Mouse (Mus musculus): ENCODE results near the gene Srsf2. TPM values are rescaled to one million over a fixed set of nuclear protein-coding genes. Genes with fewer than 3 reads are reported as not detected.

The Srsf2 gene
- polyA plus RNA-seq, 1 experiment from 2014 or later, result 890 TPM

DNA sequence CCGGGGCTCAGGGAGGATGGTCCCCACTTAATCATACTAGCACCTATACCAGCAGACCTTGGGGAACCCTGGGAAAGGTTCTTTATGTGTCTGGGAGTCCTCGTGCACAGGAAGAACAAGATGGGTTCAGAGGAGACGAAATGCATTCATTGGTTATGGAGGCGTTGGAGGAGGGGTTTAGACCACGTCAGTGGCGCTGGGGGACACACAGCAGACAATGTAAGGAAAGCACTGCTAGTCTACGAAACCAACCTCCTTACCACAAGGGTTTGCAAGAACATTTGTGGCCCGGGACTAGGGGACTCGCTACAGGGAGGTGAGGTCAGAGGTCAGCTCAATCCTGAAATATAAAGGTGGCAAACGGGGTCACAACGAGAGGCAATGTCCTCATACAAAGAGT, 42.4 kb downstream of the Srsf2 start:
- WGBS, result 56% methylated on average over 11 of the region's 11 CpGs
- Histone ChIP-seq H3K4me3 (no peak overlapping the region), H3K9me3 (no peaks in the 10 kb centered on the region), H3K36me3 (replicated peaks) (no peaks in the 10 kb centered on the region), H3K4me1 (peaks cover 72% of the 10 kb centered on the region), H3K27me3 (replicated peaks; ENCODE audit: low read depth, poor library complexity, severe bottlenecking) (peaks cover 24% of the 10 kb centered on the region; the same call in 1 of the 2 replicates), H3K27ac (replicated peaks) (no peak overlapping the region)
- no peak for DNase-seq (ENCODE audit: low spot score)

GRCm38 (mm10) chr11:116809520-116809919, 43.4 kb downstream of the Srsf2 start:
- H3K4me1 ChIP-seq, result peaks cover 62% of the 10 kb centered on the region
- H3K27me3 ChIP-seq (replicated peaks; ENCODE audit: low read depth, poor library complexity, severe bottlenecking), result peaks cover 24% of the 10 kb centered on the region; the same call in 1 of the 2 replicates
- no peak overlapping the region for H3K4me3 ChIP-seq
- WGBS, result 83% methylated on average over 8 of the region's 8 CpGs
- no peaks in the 10 kb centered on the region for H3K36me3 ChIP-seq (replicated peaks)
- 0 out of 2 replicates have a peak overlapping the region, but pooled peaks have one; percentile 1 for H3K27ac ChIP-seq (replicated peaks)
- H3K9me3 ChIP-seq, result no peaks in the 10 kb centered on the region
- DNase-seq (ENCODE audit: low spot score), result no peak

- Histone ChIP-seq H3K9me3 (no peaks in the 10 kb centered on the region), H3K4me1 (peaks cover 56% of the 10 kb centered on the region), H3K27ac (replicated peaks) (no peak overlapping the region), H3K27me3 (replicated peaks; ENCODE audit: low read depth, poor library complexity, severe bottlenecking) (peaks cover 24% of the 10 kb centered on the region; the same call in 1 of the 2 replicates), H3K4me3 (no peak overlapping the region), H3K36me3 (replicated peaks) (no peaks in the 10 kb centered on the region)
- 77% methylated on average over 11 of the region's 11 CpGs for WGBS
- no peak for DNase-seq (ENCODE audit: low spot score)
These were observed 44.0 kb downstream of the Srsf2 start for GRCm38 (mm10) chr11:116808811-116809395.

DNA sequence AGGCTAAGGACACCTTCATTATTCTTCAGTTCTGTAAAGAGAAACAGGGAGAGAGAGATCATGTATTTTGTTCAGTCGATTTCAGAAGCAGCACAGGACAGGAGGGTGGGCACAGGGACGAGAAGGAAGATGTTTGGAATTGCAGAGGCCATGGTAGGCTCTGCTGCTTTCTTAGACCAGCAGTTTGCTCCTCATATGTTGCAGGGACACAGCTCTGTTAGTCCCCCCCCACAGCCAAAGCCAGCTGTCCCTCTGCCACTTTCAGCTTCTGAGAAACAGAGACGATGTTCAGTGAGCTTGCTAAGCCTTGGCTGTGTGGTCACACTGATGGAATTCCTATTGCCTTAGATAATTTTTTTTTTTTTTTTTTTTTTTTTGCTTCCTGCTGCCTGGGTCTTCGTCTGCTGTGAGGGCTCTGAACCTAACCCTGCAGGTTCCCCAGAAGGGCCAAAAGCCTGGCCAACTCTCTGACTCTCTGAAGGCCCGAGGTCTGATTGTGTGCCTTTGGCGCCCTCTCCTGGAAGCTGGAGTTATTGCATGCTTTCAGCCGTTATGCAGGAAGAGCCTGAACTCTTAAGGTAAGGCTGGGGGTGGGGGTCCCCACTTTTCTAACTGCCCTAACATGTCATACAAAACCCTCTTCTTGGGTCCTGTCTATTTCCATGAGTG, 44.8 kb downstream of the Srsf2 start:
- Histone ChIP-seq H3K4me1 (peaks cover 48% of the 10 kb centered on the region), H3K36me3 (replicated peaks) (no peaks in the 10 kb centered on the region), H3K4me3 (no peak overlapping the region), H3K27ac (replicated peaks) (no peak overlapping the region; the same call in 1 of the 2 replicates), H3K9me3 (no peaks in the 10 kb centered on the region), H3K27me3 (replicated peaks; ENCODE audit: low read depth, poor library complexity, severe bottlenecking) (peaks cover 18% of the 10 kb centered on the region; the same call in 1 of the 2 replicates)
- WGBS, result 29% methylated on average over 7 of the region's 7 CpGs
- DNase-seq (ENCODE audit: low spot score), result peak; percentile 88

DNA sequence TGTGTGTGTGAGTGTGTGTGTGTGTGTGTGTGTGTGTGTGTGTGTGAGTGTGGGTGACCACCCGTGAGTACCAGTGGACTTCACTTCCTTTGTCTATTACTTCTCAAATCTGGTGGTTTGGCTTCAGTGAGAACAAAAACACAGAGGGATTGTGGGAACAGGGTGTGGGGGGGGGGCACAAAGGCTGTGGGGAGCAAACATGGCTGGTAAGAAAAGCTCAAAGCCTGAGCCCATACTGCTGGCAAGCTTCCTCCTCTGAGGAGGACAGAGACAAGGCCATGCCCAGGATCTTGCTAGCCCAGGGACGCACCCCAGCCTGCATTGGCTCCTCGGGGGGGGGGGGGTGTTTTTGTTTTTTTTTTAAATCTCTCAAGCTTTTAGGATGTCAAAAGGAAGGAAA, 45.4 kb downstream of the Srsf2 start:
- H3K4me1 ChIP-seq, result peaks cover 42% of the 10 kb centered on the region
- H3K36me3 ChIP-seq (replicated peaks), result no peaks in the 10 kb centered on the region
- H3K27me3 ChIP-seq (replicated peaks; ENCODE audit: low read depth, poor library complexity, severe bottlenecking), result peaks cover 18% of the 10 kb centered on the region; the same call in 1 of the 2 replicates
- H3K4me3 ChIP-seq, result no peak overlapping the region
- H3K9me3 ChIP-seq, result no peaks in the 10 kb centered on the region
- no peak for DNase-seq (ENCODE audit: low spot score)
- 0 out of 2 replicates have a peak overlapping the region, but pooled peaks have one; percentile 10 for H3K27ac ChIP-seq (replicated peaks)
- WGBS, result 78% methylated on average over 3 of the region's 3 CpGs

DNA sequence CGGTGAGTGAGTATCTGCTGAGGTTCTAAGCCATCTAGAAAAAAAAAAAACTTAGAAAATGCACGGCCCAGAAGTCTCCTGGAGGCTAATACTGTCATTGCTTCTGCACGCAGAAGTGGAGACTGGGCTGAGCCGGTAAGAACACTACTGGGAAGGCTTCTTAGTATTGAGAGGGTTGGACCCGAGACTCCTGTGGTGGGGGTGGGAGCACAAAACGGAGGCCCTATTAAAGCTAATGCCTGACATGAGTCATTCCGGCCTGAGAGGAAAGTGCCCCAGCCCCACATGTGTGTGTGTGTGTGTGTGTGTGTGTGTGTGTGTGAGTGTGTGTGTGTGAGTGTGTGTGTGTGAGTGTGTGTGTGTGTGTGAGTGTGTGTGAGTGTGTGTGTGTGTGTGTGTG, 45.8 kb downstream of the Srsf2 start:
- peaks cover 18% of the 10 kb centered on the region; the same call in 1 of the 2 replicates for H3K27me3 ChIP-seq (replicated peaks; ENCODE audit: low read depth, poor library complexity, severe bottlenecking)
- DNase-seq (ENCODE audit: low spot score), result no peak
- no peak overlapping the region for H3K4me3 ChIP-seq
- no peaks in the 10 kb centered on the region for H3K36me3 ChIP-seq (replicated peaks)
- H3K4me1 ChIP-seq, result peaks cover 38% of the 10 kb centered on the region
- no peak overlapping the region for H3K27ac ChIP-seq (replicated peaks)
- 73% methylated on average over 7 of the region's 7 CpGs for WGBS
- H3K9me3 ChIP-seq, result no peaks in the 10 kb centered on the region

GRCm38 (mm10) chr11:116806136-116807071, 46.5 kb downstream of the Srsf2 start:
- 85% methylated on average over 15 of the region's 15 CpGs for WGBS
- Histone ChIP-seq H3K36me3 (replicated peaks) (no peaks in the 10 kb centered on the region), H3K27ac (replicated peaks) (no peak overlapping the region; the same call in 1 of the 2 replicates), H3K9me3 (no peaks in the 10 kb centered on the region), H3K4me1 (peaks cover 31% of the 10 kb centered on the region), H3K4me3 (no peak overlapping the region), H3K27me3 (replicated peaks; ENCODE audit: low read depth, poor library complexity, severe bottlenecking) (peaks cover 18% of the 10 kb centered on the region; the same call in 1 of the 2 replicates)
- DNase-seq (ENCODE audit: low spot score), result no peak

DNA sequence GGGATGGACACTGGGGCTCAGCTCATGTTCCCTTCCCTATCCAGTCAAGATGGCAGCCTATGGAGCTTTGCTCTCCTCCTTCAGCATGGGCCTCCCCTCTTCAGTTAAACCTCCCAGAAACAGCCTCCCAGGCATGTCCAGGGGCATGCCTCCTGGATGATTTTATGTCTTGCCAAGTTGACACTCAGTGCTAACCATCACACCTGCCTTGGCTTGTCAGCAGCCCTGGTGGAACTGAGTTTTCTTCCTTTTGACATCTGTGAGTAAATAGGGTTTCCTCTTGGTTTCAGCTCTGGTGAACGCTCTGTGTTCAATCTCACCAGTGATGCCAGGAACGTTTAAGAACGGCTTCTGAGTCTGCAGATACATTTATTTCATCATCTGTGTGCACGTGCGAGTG, 50.2 kb downstream of the Srsf2 start:
- H3K27me3 ChIP-seq (replicated peaks; ENCODE audit: low read depth, poor library complexity, severe bottlenecking), result no peaks in the 10 kb centered on the region
- no peaks in the 10 kb centered on the region for H3K9me3 ChIP-seq
- H3K36me3 ChIP-seq (replicated peaks), result no peaks in the 10 kb centered on the region
- 86% methylated on average over 5 of the region's 5 CpGs for WGBS
- H3K27ac ChIP-seq (replicated peaks), result no peak overlapping the region
- no peak overlapping the region for H3K4me3 ChIP-seq
- no peak for DNase-seq (ENCODE audit: low spot score)
- H3K4me1 ChIP-seq, result peaks cover 13% of the 10 kb centered on the region; the same call in 1 of the 2 replicates

GRCm38 (mm10) chr11:116801106-116801505, 51.8 kb downstream of the Srsf2 start:
- peak overlapping the region; percentile 10; the same call in 1 of the 2 replicates for H3K27ac ChIP-seq (replicated peaks)
- H3K4me3 ChIP-seq, result no peak overlapping the region
- H3K4me1 ChIP-seq, result peaks cover 6% of the 10 kb centered on the region; the same call in 1 of the 2 replicates
- H3K27me3 ChIP-seq (replicated peaks; ENCODE audit: low read depth, poor library complexity, severe bottlenecking), result no peaks in the 10 kb centered on the region
- no peaks in the 10 kb centered on the region for H3K9me3 ChIP-seq
- no peaks in the 10 kb centered on the region for H3K36me3 ChIP-seq (replicated peaks)
- WGBS, result 71% methylated on average over 5 of the region's 5 CpGs
- no peak for DNase-seq (ENCODE audit: low spot score)

Other genes with a start within 250 kb of the Srsf2 start
- 5.5 and 6.1 TPM in 2 replicates for gene Rhbdf2, start 226.1 kb downstream of the Srsf2 start, polyA plus RNA-seq (2016; fragmentation: Nextera tagmentation; extraction: Ambion mirVana)
- gene Prcd, start 199.6 kb downstream of the Srsf2 start, polyA plus RNA-seq (2016; fragmentation: Nextera tagmentation; extraction: Ambion mirVana), result 0.76 and 1.2 TPM in 2 replicates
- gene Cygb, start 198.8 kb downstream of the Srsf2 start, polyA plus RNA-seq (2016; fragmentation: Nextera tagmentation; extraction: Ambion mirVana), result 5.0 and 5.7 TPM in 2 replicates
- gene St6galnac1, start 77.6 kb downstream of the Srsf2 start, polyA plus RNA-seq (2016; fragmentation: Nextera tagmentation; extraction: Ambion mirVana), result not detected in 2 replicates
- gene Mxra7, start 25.0 kb downstream of the Srsf2 start, polyA plus RNA-seq (2016; fragmentation: Nextera tagmentation; extraction: Ambion mirVana), result 18.1 and 23.2 TPM in 2 replicates
- gene Mettl23, start 9.8 kb downstream of the Srsf2 start, polyA plus RNA-seq (2016; fragmentation: Nextera tagmentation; extraction: Ambion mirVana), result 56.9 and 58.1 TPM in 2 replicates
- gene Jmjd6, start 9.6 kb downstream of the Srsf2 start, polyA plus RNA-seq (2016; fragmentation: Nextera tagmentation; extraction: Ambion mirVana), result 88.3 and 97.5 TPM in 2 replicates
- 23.8 and 26.8 TPM in 2 replicates for gene Mfsd11, start 654 bp downstream of the Srsf2 start, polyA plus RNA-seq (2016; fragmentation: Nextera tagmentation; extraction: Ambion mirVana)
- gene Mgat5b, start 65.8 kb upstream of the Srsf2 start, polyA plus RNA-seq (2016; fragmentation: Nextera tagmentation; extraction: Ambion mirVana), result 2.3 and 3.3 TPM in 2 replicates

All from embryonic facial prominence, embryonic 10.5 days (tissue).